Mouse (Mus musculus) gastrocnemius, adult 2 months (tissue): ENCODE results near the gene Smarcad1. TPM values are rescaled to one million over a fixed set of nuclear protein-coding genes. Genes with fewer than 3 reads are reported as not detected.

ENCODE experiments used
- DNase-seq: peaks from one replicate; pipeline ENCODE4 v3.0.0; 2022
- H3K27ac ChIP-seq: fragments of 200-600 bp; 2 replicates; pipeline ENCODE4 v1.8.1; 2022; ENCODE audit warnings: mild to moderate bottlenecking
- H3K4me3 ChIP-seq: fragments of 200-600 bp; 2 replicates; pipeline ENCODE4 v1.8.1; 2022; ENCODE audit warnings: mild to moderate bottlenecking, moderate library complexity
- CTCF ChIP-seq: fragments of 200-600 bp; IDR thresholded peaks from 2 replicates; pipeline ENCODE4 v1.8.1; 2022; ENCODE audit warnings: antibody characterized with exemption, mild to moderate bottlenecking, moderate library complexity
- intact Hi-C: fragments of 180-260 bp; cut with DNase I; formaldehyde crosslinking; loops from one replicate; pipeline ENCODE4 v1.15.1; 2025
- total RNA-seq, 2 experiments: library from RNA; stranded (reverse); gene quantifications; 2 replicates each; pipeline ENCODE4 v1.2.3; 2021

Gene Smarcad1
- total RNA-seq, 2 experiments from 2014 or later: 10.2 to 11.6 TPM

DNA sequence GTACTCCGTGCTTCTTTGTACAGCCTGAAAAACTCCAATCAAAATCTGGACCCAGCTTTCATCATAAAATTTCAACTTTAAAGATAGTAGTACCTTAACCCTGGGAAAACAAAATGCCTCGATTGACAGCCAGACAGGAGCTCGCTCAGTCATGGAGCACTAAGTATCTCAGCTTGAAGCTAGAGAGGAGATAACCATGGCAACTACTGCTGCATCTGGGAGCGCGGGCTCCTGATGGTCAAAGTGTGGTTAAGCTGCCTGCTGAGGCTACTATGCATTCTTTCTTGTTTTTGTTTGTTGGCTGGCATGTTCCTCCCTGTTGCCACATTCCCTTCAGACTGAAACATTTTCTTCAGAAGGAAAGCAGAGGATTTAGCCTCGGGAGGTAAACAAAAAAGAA, 90.0 kb downstream of the Smarcad1 start:
- intact Hi-C loops: no loop called here
- no peak overlapping the region for H3K4me3 ChIP-seq
- no peak overlapping the region for H3K27ac ChIP-seq
- DNase-seq: no peak
- no peak for TF ChIP-seq CTCF

DNA sequence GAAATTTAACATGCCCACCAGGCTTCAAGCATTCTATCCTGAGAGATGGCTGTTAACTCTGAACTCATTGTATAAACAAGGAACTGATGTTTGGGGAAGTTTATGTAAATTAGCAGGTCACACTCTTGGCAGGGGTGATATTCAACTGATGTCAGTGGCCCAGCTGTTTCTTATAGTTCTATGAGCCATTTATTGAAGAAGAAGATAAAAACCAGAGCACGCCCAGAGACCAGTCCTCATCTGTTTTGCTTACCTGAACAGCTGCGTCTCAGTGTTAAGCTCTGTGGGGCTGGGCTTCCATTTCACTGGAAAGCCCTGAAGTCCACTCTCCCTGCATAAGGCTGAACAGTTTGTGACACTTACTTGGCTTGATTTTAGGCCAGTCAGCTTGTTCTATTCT, 95.4 kb downstream of the Smarcad1 start:
- no peak for DNase-seq
- intact Hi-C loops: no loop called here
- Histone ChIP-seq H3K27ac (no peak overlapping the region), H3K4me3 (no peak overlapping the region)
- TF ChIP-seq CTCF: no peak

GRCm38 (mm10) chr6:65138243-65138642, 95.9 kb downstream of the Smarcad1 start:
- no peak for TF ChIP-seq CTCF
- intact Hi-C loops: no loop called here
- Histone ChIP-seq H3K4me3 (no peak overlapping the region), H3K27ac (no peak overlapping the region)
- DNase-seq: no peak

DNA sequence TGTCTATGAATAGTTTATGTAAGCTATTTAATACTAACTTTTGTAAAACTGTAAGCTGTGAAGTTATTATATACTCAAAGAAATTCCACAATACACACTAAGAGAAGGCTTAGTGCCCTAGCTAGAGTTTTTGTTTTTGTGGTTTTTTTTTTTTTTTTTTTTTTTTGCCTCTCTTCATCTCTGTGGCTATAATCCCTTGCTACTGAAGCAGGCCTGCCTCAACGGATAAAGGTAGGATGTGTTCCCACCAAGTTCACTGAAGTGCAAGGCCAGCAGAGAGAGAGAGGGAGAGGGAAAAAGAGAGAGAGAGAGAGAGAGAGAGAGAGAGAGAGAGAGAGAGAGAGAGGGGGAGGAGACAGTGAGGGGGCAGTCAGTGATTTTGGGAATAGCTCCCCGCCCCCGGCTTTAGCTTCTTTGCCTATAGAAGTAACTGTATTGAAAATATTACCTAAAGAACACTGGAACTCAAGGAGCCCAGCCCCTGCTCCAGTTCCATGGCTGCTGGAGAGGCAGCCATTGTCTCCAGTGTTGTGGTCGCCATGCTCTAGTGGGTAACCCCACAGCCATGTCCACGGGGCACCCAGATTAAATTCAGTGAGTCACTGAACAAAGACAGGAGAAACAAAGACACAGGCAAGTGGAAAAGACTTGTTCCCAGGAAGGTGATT, 97.8 kb downstream of the Smarcad1 start:
- Histone ChIP-seq H3K27ac (no peak overlapping the region), H3K4me3 (no peak overlapping the region)
- no peak for DNase-seq
- TF ChIP-seq CTCF: no peak
- intact Hi-C loops: no loop called here

DNA sequence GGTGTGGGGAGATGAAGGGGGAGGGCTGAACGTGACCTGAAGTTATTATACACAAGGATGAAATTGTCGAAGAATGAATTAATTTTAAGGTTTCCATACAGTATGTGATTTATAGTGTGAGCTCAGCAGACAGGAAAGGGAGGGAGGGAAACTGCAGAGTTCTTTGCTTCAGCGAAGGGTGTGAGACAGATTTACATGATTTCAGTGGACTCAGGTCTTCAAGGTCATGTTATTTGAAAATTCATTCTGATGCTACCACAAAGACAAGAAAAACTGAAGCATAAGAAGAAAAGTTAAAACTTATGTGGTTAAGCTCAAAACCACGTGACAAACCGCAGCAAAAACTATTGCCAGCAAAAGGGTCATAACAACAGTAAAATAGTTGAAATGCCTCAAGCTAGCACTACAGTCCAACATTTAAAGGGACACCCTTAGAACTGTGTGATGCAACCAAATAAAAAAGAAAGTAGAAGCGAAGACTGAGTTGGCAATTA, 98.4 kb downstream of the Smarcad1 start:
- H3K4me3 ChIP-seq: no peak overlapping the region
- intact Hi-C loops: no loop called here
- no peak for DNase-seq
- no peak for TF ChIP-seq CTCF
- H3K27ac ChIP-seq: no peak overlapping the region

DNA sequence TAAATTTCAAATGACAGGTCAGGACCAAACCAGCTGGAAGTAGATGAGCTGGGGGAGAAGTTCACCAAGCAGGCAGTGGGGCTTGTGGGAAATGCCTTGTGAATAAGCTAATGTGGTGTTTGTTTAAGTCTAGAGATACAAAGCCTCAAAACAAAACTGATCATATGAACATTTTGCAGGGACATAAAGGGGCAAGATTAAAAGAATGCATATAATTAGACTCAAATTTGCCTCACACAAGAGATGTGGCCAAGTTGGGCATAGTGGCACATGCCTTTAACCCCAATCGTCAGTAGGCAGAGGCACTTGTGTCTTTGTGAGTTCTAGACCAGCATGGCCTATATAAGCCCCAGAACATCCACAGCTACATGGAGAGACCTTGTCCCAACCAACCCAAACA, 99.9 kb downstream of the Smarcad1 start:
- intact Hi-C loops: no loop called here
- Histone ChIP-seq H3K27ac (no peak overlapping the region), H3K4me3 (no peak overlapping the region)
- no peak for DNase-seq
- no peak for TF ChIP-seq CTCF

DNA sequence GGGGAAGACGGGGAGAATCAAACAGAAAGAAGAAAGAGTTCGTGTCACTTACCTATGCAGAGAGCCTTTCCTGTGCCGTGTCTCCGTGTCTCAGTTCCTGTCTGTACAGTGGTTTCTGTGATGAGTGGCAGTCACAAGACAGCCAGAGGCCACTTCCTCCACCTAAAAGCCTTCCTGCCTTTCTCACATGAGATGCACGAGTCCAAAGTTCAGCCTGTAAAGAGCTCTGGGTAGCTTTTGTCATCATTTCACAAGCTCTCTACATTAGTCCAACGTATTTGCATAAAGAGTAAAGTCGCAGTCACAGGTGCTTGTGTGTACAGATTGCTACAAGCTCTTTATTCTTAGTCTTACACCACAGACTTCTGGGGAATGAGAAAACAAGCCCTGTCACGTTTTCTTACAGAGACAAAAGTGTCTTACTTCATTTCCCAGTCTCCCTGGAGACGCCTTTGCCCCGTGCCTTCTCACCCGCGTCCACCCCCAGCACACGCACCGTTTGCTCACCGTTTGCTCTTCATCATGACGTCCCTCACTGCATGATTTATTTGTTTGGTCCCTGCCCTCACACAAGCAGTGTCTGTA, 102.3 kb downstream of the Smarcad1 start, which contains the start of gene Hpgds:
Gene Hpgds, minus strand, starts transcription at position 288 of the 585 bp plus-strand sequence.
- Histone ChIP-seq H3K4me3 (peak within 1 kb of the TSS; percentile 24; the same call in 1 of the 2 replicates), H3K27ac (no peak within 1 kb of the TSS)
- intact Hi-C loops: no loop called here
- no peak for TF ChIP-seq CTCF
- no peak for DNase-seq

DNA sequence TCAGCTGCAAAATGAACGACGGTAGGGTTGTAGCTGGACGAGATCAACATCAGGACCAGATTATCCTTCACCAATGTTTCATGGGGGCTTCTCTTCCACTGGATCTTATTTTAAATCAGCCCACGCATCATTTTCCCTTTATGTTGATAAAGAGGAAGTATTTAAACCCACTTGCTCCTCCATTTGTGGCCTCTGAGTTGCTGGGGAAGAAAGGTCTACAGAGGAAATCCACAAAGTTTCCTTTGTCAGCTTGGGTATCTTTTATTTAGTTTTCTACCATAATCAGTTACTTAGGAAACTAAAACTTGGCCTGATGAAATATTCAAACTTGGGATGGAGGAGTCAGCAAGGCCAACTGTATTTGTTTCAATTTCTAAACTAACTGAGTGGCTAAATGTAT, 104.0 kb downstream of the Smarcad1 start:
- no peak for DNase-seq
- Histone ChIP-seq H3K4me3 (no peak overlapping the region), H3K27ac (no peak overlapping the region)
- intact Hi-C loops: no loop called here
- no peak for TF ChIP-seq CTCF

DNA sequence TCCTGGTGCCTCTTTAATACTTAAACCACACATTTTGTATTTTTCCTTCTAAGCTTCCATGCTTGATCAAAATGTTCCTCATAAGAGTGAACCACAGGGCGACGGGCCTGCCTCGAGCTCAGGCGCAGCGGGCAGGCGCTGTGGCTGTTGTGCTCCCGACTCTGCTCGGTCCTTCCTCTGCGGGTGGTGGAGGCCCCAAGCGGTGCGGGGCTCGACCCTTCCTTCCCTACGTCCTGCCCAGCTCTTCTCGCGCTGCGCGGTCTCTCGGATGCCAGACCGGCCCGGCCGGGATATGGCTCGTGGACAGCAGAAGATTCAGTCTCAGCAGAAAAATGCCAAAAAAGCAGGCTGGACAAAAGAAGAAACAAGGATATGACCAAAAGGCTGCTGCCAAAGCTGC, 108.3 kb downstream of the Smarcad1 start:
- intact Hi-C loops: no loop called here
- Histone ChIP-seq H3K4me3 (no peak overlapping the region), H3K27ac (no peak overlapping the region)
- no peak for TF ChIP-seq CTCF
- DNase-seq: no peak

DNA sequence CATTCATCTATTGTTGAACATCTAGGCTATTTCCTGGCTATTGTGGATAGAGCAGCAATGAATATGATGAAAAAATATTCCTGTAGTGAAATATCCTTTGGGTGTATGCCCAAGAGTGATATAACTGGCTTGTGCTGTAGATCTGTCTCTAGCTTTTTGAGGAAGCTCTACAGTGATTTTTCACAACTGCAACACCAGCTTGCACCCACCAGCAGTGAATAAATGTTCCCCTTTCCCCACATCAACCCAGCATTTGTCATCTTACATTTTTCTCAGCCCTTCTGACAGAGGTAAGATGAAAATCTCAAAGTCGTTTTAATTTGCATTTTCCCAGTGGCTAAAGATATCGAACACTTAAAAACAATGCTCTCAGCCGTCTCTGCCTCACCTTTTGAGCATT, 111.2 kb downstream of the Smarcad1 start:
- TF ChIP-seq CTCF: no peak
- no peak overlapping the region for H3K4me3 ChIP-seq
- DNase-seq: no peak
- intact Hi-C loops: no loop called here
- H3K27ac ChIP-seq: no peak overlapping the region

GRCm38 (mm10) chr6:65157042-65157441, 114.7 kb downstream of the Smarcad1 start:
- H3K27ac ChIP-seq: no peak overlapping the region
- no peak for DNase-seq
- no peak for TF ChIP-seq CTCF
- H3K4me3 ChIP-seq: no peak overlapping the region
- intact Hi-C loops: no loop called here

DNA sequence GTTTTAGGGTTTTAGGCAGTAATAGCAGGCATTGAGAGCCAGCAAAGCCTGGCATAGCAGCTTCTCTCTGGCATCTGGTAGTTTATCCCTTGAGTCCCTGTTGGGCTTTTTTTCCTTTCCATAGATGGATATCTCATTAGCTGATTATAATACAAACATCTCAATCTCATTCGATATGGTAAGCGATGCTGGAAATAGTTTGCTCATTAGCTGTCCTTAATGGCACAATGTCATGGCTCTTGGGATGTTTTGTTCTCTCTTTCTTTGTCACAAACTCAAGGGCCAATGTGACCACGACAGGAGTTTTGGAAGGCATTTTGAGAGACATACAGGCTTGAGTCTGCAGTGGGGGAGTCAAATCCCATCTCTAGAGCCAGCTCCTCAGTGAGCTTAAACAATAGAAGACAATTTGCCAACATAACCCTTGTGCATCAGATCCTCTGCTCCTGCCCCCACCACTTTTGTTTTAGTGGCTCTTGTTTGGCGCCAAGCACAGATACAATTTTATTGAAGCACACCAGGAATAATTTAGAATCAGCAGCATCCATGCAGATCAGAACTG, 117.1 kb downstream of the Smarcad1 start:
- no peak for TF ChIP-seq CTCF
- intact Hi-C loops: no loop called here
- DNase-seq: no peak
- Histone ChIP-seq H3K27ac (no peak overlapping the region), H3K4me3 (no peak overlapping the region)

DNA sequence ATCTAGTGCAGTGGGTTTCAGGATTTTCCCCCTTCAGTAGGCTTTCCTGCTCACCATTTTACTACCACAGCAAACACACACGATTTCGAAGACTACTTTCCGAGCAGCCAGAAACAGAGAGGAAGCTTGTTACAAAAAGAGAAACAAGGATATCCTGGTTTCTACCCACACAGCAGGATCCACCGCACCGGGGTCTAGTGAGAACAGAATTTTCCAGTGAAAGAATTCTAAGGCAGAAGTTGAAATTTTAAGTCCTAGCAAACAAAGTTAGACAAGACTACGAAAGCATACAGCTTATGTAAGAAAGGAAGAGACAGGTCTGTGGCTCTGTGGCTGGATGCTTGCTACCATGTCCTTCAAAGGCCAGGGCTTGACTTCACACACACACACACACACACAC, 121.8 kb downstream of the Smarcad1 start:
- H3K4me3 ChIP-seq: no peak overlapping the region
- H3K27ac ChIP-seq: no peak overlapping the region
- intact Hi-C loops: no loop called here
- no peak for DNase-seq
- no peak for TF ChIP-seq CTCF
